Mouse (Mus musculus) left cerebral cortex, postnatal 36 days (tissue): Measurements from ENCODE around the gene Tead3. TPM values are rescaled to one million over a fixed set of nuclear protein-coding genes. Genes with fewer than 3 reads are reported as not detected.

Experiments used
- DNase-seq, 2 experiments: peaks; one replicate each; pipeline ENCODE4 v3.0.0; 2021 to 2022; ENCODE audit warnings: low spot score in 2 of 2, mixed read lengths in 1 of 2
- intact Hi-C: fragments of 180-260 bp; cut with DNase I; formaldehyde crosslinking; loops from one replicate; pipeline ENCODE4 v1.15.1; 2025
- total RNA-seq, 2 experiments: library from RNA; stranded (reverse); gene quantifications; 2 replicates each; pipeline ENCODE4 v1.2.3; 2021

The Tead3 gene
- total RNA-seq, 2 experiments from 2014 or later: 2.4 to 2.8 TPM

GRCm38 (mm10) chr17:28286964-28287363 is 63.7 kb downstream of the Tead3 start:
- intact Hi-C loops: no loop called here
- DNase-seq: no peak

GRCm38 (mm10) chr17:28286133-28286532 is 64.5 kb downstream of the Tead3 start:
- intact Hi-C loops: no loop called here
- DNase-seq: no peak

- intact Hi-C loops: no loop called here
- DNase-seq: no peak
Observed at GRCm38 (mm10) chr17:28283199-28283598, 67.4 kb downstream of the Tead3 start.

- DNase-seq: no peak
- intact Hi-C loops: no loop called here
Observed at GRCm38 (mm10) chr17:28281866-28282441, 68.7 kb downstream of the Tead3 start.

Other genes starting within 250 kb of the Tead3 start
- 1 to 10 TPM; 1.9 to 2.4 TPM for gene Scube3, start 208.7 kb downstream of the Tead3 start, total RNA-seq
- gene Zfp523, start 173.7 kb downstream of the Tead3 start, total RNA-seq: 100 to 1,000 TPM; 102 to 116 TPM
- gene Def6, start 143.0 kb downstream of the Tead3 start, total RNA-seq: 1 to 10 TPM; 2.6 TPM
- 10 to 100 TPM; 28.7 to 30.2 TPM for gene Ppard, start 118.1 kb downstream of the Tead3 start, total RNA-seq
- 10 to 100 TPM; 21.6 to 29.5 TPM for gene Fance, start 37.3 kb downstream of the Tead3 start, total RNA-seq
- 100 to 1,000 TPM; 289 to 354 TPM for gene Rpl10a, start 22.3 kb downstream of the Tead3 start, total RNA-seq
- not detected for gene Tulp1, start 14.4 kb upstream of the Tead3 start, total RNA-seq
- gene Fkbp5, start 166.7 kb upstream of the Tead3 start, total RNA-seq: 10 to 100 TPM; 40.4 to 69.3 TPM
- gene Armc12, start 180.0 kb upstream of the Tead3 start, total RNA-seq: not detected
- not detected for gene Clpsl2, start 198.6 kb upstream of the Tead3 start, total RNA-seq
- gene Clps, start 209.9 kb upstream of the Tead3 start, total RNA-seq: not detected
- gene Lhfpl5, start 224.8 kb upstream of the Tead3 start, total RNA-seq: 1 to 10 TPM; 3.1 to 3.2 TPM